Mouse (Mus musculus) spleen, embryonic (tissue): ENCODE results near the gene Fam180a.

Experiments
- CTCF ChIA-PET: fragments of 350-600 bp; sonication (Branson Sonifier 250); formaldehyde crosslinking; loops from one replicate; lab custom pipeline; 2022; lab: Charles Lee

Fam180a gene

DNA sequence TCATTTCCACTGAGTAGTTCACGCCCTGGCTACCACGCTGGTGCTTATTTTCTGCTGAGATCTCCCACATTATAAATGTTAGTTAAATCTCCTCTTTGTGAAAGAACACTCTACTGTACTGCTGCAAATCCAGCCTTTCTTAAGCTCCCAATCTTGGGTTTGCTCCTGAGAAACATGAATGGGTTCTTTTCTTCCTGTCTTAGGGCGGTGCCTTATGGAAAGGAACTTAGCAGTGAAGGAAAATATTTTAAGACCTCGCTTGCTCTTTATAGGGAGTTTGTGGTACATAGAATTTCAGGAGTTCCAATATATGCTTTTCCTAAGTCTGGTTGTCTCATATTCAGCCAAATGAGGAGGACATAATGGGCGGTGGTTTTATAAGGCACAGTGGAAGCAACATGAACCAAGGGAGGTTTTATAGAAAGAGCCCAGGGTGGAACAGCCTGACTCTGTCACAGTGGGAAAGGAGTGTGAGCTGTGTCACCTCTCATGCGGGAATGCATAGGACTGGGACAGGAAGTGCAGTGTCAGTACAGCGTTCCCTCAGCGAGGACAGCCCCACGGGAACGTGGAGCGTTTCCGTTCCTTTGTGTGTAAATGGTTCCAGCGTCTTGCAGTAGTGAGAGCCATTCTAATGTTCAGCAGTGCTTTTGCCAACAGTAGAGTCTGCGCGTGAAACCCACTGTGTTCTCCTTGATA is 60.2 kb downstream of the Fam180a start:
- CTCF ChIA-PET = no interaction called here
